Mouse (Mus musculus) myocyte (in vitro differentiated cells): ENCODE measurements around the gene Psmb6. TPM values are rescaled to one million over a fixed set of nuclear protein-coding genes. Genes with fewer than 3 reads are reported as not detected.

Experiments
- H3K27me3 ChIP-seq: one replicate; pipeline ENCODE4 v1.6.1; 2011; ENCODE audit not compliant: control insufficient read depth, insufficient read depth, insufficient read length
- H3K36me3 ChIP-seq: one replicate; pipeline ENCODE4 v1.6.1; 2011; ENCODE audit not compliant: control insufficient read depth, insufficient read depth
- H3K4me2 ChIP-seq: one replicate; pipeline ENCODE4 v1.6.1; 2011; ENCODE audit warnings: low read depth, control low read depth
- H3K4me3 ChIP-seq: one replicate; pipeline ENCODE4 v1.5.1; 2011; ENCODE audit warnings: mild to moderate bottlenecking, control low read depth, moderate library complexity
- H3K79me2 ChIP-seq: one replicate; pipeline ENCODE4 v1.6.1; 2011; ENCODE audit not compliant: control insufficient read depth, insufficient read depth
- H3ac ChIP-seq: one replicate; pipeline ENCODE4 v1.6.1; 2011; ENCODE audit not compliant: control insufficient read depth, insufficient read length
- CEBPB ChIP-seq: IDR thresholded peaks from 2 replicates; pipeline ENCODE4 v1.6.1; 2011; ENCODE audit warnings: mild to moderate bottlenecking, moderate library complexity; ENCODE audit not compliant: poor library complexity, insufficient read depth, severe bottlenecking
- E2F4 ChIP-seq: IDR thresholded peaks from one replicate; pipeline ENCODE4 v1.6.1; 2011; ENCODE audit warnings: mild to moderate bottlenecking, control low read depth, moderate library complexity; ENCODE audit not compliant: insufficient read depth
- MAX ChIP-seq: IDR thresholded peaks from one replicate; pipeline ENCODE4 v1.6.1; 2011; ENCODE audit warnings: low read depth, mild to moderate bottlenecking, control low read depth
- MYOD1 ChIP-seq, 3 experiments: IDR thresholded peaks; one replicate each; pipeline ENCODE4 v1.6.1; 2011; ENCODE audit warnings: control low read depth in 2 of 3, low read depth in 2 of 3, mild to moderate bottlenecking in 2 of 3, moderate library complexity in 1 of 3; ENCODE audit not compliant: insufficient read length in 2 of 3, control insufficient read depth in 1 of 3
- MYOG ChIP-seq, 3 experiments: IDR thresholded peaks; one replicate each; pipeline ENCODE4 v1.6.1; 2011; ENCODE audit warnings: control low read depth in 2 of 3, low read depth in 2 of 3, mild to moderate bottlenecking in 2 of 3; ENCODE audit not compliant: insufficient read length in 2 of 3, control insufficient read depth in 1 of 3, insufficient read depth in 1 of 3
- POLR2A ChIP-seq: IDR thresholded peaks from one replicate; pipeline ENCODE4 v1.6.1; 2011; ENCODE audit warnings: low read depth, mild to moderate bottlenecking, control low read depth, moderate library complexity; ENCODE audit not compliant: insufficient read length
- POLR2AphosphoS2 ChIP-seq: IDR thresholded peaks from one replicate; pipeline ENCODE4 v1.6.1; 2011; ENCODE audit warnings: low read depth, control low read depth; ENCODE audit not compliant: insufficient read length
- REST ChIP-seq: IDR thresholded peaks from one replicate; pipeline ENCODE4 v1.6.1; 2011; ENCODE audit warnings: mild to moderate bottlenecking, control low read depth, moderate library complexity; ENCODE audit not compliant: insufficient read depth, insufficient read length
- SRF ChIP-seq: IDR thresholded peaks from one replicate; pipeline ENCODE4 v1.6.1; 2011; ENCODE audit warnings: low read depth; ENCODE audit not compliant: control insufficient read depth, insufficient read length
- TCF12 ChIP-seq: IDR thresholded peaks from one replicate; pipeline ENCODE4 v1.6.1; 2011; ENCODE audit warnings: mild to moderate bottlenecking, control low read depth; ENCODE audit not compliant: poor library complexity, insufficient read depth, severe bottlenecking
- TCF3 ChIP-seq: IDR thresholded peaks from one replicate; pipeline ENCODE4 v1.6.1; 2011; ENCODE audit warnings: low read depth, control low read depth; ENCODE audit not compliant: insufficient read length
- USF1 ChIP-seq: IDR thresholded peaks from one replicate; pipeline ENCODE4 v1.6.1; 2011; ENCODE audit warnings: low read depth, mild to moderate bottlenecking, control low read depth, moderate library complexity
- polyA plus RNA-seq: library from polyadenylated mRNA; unstranded; fragments of >200 nt; fragmentation: generic; extraction: Trizol; gene quantifications from one replicate; pipeline ENCODE4 v1.2.1, GENCODE M21; 2012; ENCODE audit warnings: missing spikeins

Psmb6 gene
- 575 TPM for polyA plus RNA-seq

DNA sequence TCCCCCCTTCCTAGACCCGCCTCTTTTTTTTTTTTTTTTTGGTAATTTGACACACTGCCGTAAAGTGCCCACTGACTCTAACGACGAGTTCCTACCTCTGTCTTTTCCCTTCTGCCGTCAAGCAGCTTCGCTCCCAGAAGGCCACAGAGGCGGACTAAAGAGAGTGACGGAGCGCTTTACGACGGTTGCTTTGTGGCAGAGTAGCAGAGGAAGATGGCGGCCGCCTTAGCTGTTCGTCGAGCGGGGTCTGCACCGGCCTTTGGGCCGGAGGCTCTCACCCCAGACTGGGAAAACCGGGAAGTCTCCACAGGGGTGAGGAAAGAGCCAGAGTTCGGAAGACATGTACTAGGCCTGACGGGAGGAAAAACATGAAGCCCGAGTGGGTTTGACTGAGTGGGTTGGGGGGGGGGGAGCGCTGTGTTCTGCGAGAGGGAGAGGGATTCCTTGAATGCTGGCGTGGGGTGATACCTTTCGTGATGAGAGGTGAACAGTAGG lies at the start of gene Psmb6:
TSS of gene Psmb6 (plus strand) at position 184 of the 495 bp plus-strand sequence.
- no peaks in the 10 kb centered on the region for H3K27me3 ChIP-seq
- TF ChIP-seq POLR2AphosphoS2 (peak; percentile 81), REST (no peak), TCF3 (no peak), MYOD1 (IDR thresholded peaks at IDR 0.05; ENCODE audit: control insufficient read depth in 1 of 3, insufficient read length in 2 of 3, low read depth in 2 of 3) (no peak), MAX (no peak), E2F4 (no peak), POLR2A (peak; percentile 78), MYOG (IDR thresholded peaks at IDR 0.05; ENCODE audit: control insufficient read depth in 1 of 3, insufficient read depth in 1 of 3, insufficient read length in 2 of 3, low read depth in 2 of 3) (no peak), USF1 (no peak), SRF (no peak), TCF12 (no peak), CEBPB (no peak)

DNA sequence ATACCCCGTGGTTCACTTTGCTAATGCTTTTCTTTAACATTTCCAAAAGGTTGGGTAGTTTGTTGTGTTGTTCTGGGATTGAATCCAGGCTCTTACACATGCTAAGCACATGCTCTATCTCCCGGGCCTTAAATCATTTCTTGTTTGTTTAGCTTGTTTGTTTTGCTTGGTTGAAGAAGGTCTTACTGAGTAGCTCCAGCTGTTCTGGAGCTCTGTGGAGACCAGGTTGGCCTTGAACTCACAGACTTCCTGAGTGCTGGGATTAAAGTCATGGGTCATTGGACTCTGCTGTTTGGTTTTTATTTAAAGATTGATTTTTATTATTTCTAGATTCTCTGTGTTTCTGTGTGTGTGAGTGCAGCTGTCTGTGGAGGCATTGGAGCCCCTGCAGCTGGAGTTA lies 39.7 kb upstream of the Psmb6 start:
- Histone ChIP-seq H3K36me3 (no peaks in the 10 kb centered on the region), H3K79me2 (no peaks in the 10 kb centered on the region), H3K4me3 (no peak overlapping the region), H3ac (no peak overlapping the region), H3K4me2 (no peak overlapping the region), H3K27me3 (no peaks in the 10 kb centered on the region)
- TF ChIP-seq POLR2A (no peak), POLR2AphosphoS2 (no peak), USF1 (no peak), MYOG (IDR thresholded peaks at IDR 0.05; ENCODE audit: control insufficient read depth in 1 of 3, insufficient read depth in 1 of 3, insufficient read length in 2 of 3, low read depth in 2 of 3) (no peak), CEBPB (no peak), MAX (no peak), TCF12 (no peak), E2F4 (no peak), SRF (no peak), TCF3 (no peak), MYOD1 (IDR thresholded peaks at IDR 0.05; ENCODE audit: control insufficient read depth in 1 of 3, insufficient read length in 2 of 3, low read depth in 2 of 3) (no peak), REST (no peak)

More for the DNA sequence above, at the start of gene Psmb6:
- peak within 1 kb of the TSS; percentile 81 for H3K4me3 ChIP-seq
- H3K4me2 ChIP-seq = peak within 1 kb of the TSS; percentile 93
- H3K36me3 ChIP-seq = peaks cover 12% of the 10 kb centered on the region
- peak within 1 kb of the TSS; percentile 13 for H3ac ChIP-seq
- H3K79me2 ChIP-seq = peaks cover 15% of the 10 kb centered on the region

DNA sequence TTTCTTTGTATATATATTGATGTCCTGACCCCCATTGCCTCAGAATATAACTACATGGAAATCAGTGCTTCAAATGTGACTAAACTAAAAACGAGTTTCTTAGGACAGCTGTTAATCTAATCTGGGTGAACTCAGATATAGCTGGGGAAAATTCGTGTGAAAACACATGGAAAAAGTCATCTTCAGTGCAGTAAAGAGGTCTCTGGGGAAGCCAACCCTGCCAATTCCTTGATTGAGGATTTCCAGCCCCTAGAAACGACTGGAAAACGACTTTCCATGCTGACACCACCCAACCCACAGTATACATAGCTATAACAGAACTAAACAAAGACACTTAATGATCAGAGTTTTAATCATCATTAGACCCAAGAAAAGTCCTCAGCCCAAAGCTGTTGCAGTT lies 37.4 kb upstream of the Psmb6 start:
- Histone ChIP-seq H3K4me2 (no peak overlapping the region), H3K4me3 (no peak overlapping the region), H3ac (no peak overlapping the region), H3K27me3 (no peaks in the 10 kb centered on the region), H3K79me2 (no peaks in the 10 kb centered on the region), H3K36me3 (no peaks in the 10 kb centered on the region)
- TF ChIP-seq SRF (no peak), REST (no peak), MYOG (IDR thresholded peaks at IDR 0.05; ENCODE audit: control insufficient read depth in 1 of 3, insufficient read depth in 1 of 3, insufficient read length in 2 of 3, low read depth in 2 of 3) (no peak), MAX (no peak), E2F4 (no peak), POLR2A (no peak), POLR2AphosphoS2 (no peak), CEBPB (no peak), TCF3 (no peak), MYOD1 (IDR thresholded peaks at IDR 0.05; ENCODE audit: control insufficient read depth in 1 of 3, insufficient read length in 2 of 3, low read depth in 2 of 3) (no peak), TCF12 (no peak), USF1 (no peak)

DNA sequence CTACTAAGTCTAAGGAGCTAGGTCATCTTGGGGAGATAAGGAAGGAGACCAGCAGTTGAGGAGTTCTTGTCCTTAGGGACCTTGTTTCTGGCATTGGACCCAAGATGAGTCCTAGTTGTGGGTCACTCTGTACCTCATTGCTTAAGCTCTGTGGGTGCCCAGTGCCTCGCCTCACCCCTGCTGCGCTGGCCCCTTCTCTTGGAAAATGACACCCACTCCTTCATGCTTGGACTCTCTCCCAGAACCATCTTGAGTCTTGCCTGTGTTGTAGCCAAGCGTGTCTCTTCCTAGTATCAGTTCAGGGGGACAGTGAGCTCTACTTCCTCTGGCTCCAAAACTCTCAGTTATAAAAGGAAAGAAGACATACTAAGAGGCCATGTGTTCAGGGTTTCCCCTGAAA lies 36.0 kb upstream of the Psmb6 start:
- TF ChIP-seq E2F4 = no peak
- TF ChIP-seq SRF = no peak
- TF ChIP-seq MYOD1 (IDR thresholded peaks at IDR 0.05; ENCODE audit: control insufficient read depth in 1 of 3, insufficient read length in 2 of 3, low read depth in 2 of 3) = no peak
- no peak for TF ChIP-seq TCF12
- TF ChIP-seq POLR2AphosphoS2 = no peak
- no peak for TF ChIP-seq MYOG (IDR thresholded peaks at IDR 0.05; ENCODE audit: control insufficient read depth in 1 of 3, insufficient read depth in 1 of 3, insufficient read length in 2 of 3, low read depth in 2 of 3)
- TF ChIP-seq TCF3 = no peak
- no peak for TF ChIP-seq MAX
- TF ChIP-seq USF1 = no peak
- TF ChIP-seq CEBPB = no peak
- TF ChIP-seq REST = no peak
- no peak for TF ChIP-seq POLR2A
- Histone ChIP-seq H3K4me3 (no peak overlapping the region), H3ac (no peak overlapping the region), H3K79me2 (no peaks in the 10 kb centered on the region), H3K27me3 (no peaks in the 10 kb centered on the region), H3K4me2 (no peak overlapping the region), H3K36me3 (no peaks in the 10 kb centered on the region)

DNA sequence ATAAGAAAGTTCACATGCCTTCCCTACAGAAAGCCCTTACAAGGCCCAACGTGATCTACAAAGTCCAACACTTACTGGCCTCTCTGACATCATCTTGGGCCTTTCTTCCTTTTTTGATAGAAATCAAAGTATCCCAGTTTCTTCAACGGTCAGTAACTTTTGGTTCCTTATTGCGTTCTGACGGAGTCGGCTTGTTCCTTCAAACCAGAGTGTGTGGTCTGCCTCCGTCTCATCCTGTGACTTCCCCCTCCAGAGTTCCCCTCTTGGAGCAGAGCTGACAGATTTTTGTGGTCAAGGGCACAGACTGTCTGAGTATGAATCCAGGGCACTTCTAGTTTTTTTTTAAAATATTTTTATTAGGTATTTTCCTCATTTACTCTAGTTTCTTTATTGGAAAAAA lies 35.5 kb upstream of the Psmb6 start:
- TF ChIP-seq USF1 (no peak), MYOG (IDR thresholded peaks at IDR 0.05; ENCODE audit: control insufficient read depth in 1 of 3, insufficient read depth in 1 of 3, insufficient read length in 2 of 3, low read depth in 2 of 3) (no peak), MYOD1 (IDR thresholded peaks at IDR 0.05; ENCODE audit: control insufficient read depth in 1 of 3, insufficient read length in 2 of 3, low read depth in 2 of 3) (no peak), TCF12 (no peak), SRF (no peak), E2F4 (no peak), MAX (no peak), TCF3 (no peak), REST (no peak), POLR2AphosphoS2 (no peak), CEBPB (no peak), POLR2A (no peak)
- no peaks in the 10 kb centered on the region for H3K27me3 ChIP-seq
- no peak overlapping the region for H3K4me3 ChIP-seq

More for the DNA sequence above, 35.5 kb upstream of the Psmb6 start:
- Histone ChIP-seq H3K36me3 (no peaks in the 10 kb centered on the region), H3ac (no peak overlapping the region), H3K4me2 (no peak overlapping the region), H3K79me2 (no peaks in the 10 kb centered on the region)
